Mouse (Mus musculus) left cerebral cortex, postnatal 4 days (tissue): Measurements from ENCODE around the gene Lrrc8c. TPM values are rescaled to one million over a fixed set of nuclear protein-coding genes. Genes with fewer than 3 reads are reported as not detected.
A peak's percentile ranks its signal among the peaks of the same experiment; 100 is the strongest.

ENCODE experiments used
- DNase-seq: peaks from one replicate; pipeline ENCODE4 v3.0.0-alpha.2; 2022
- intact Hi-C: fragments of 180-260 bp; cut with DNase I; formaldehyde crosslinking; loops from one replicate; pipeline ENCODE4 v1.15.1; 2025
- total RNA-seq, 2 experiments: library from RNA; stranded (reverse); gene quantifications; 2 replicates each; pipeline ENCODE4 v1.2.3; 2021

Lrrc8c gene
- total RNA-seq, 2 experiments from 2014 or later, result 24.3 to 27.2 TPM

DNA sequence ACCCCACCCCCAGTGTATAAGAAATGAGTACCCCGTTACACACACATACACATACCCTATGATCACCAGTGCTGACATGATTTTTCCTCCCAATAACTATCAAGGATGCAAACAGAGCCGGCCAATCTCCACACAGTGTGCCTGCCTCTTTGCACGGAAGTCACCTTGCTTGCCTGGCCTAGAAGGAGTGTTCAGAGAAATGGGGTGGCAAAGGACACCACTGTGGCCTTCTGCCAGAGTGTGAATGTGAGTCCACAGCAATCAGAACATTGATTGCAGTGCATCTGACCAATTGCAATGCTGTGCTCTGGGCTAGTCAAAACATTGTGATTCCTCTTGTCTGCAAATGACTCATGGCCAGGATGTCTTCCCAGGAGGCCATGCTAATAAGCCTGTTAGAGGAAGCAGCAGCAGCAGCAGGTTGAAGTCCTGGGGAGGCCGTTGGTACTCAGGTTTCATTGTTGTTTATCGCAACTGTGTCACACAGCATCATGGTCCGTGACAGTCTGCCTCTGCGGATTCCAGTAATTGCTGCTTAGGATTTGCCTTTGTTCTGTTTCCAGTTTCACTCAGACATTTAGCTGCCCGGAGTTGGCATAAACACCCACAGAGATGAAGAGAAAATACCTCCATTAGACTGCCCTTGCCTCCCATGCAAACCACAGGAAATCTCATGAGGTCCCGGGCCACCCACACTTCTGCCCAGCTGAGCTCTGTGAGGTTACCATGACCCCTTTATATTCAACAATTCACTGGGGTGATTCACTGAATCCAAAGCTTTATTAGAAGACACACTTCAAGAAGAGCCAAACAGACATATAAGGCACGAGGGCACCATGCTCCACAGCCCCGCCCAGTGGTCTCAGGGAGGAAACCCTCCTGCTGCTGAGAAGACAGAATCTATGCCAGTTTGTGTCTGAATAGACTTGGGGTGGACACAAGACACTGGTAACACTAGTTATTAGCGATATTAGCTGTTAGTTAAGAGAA lies 18.8 kb upstream of the Lrrc8c start:
- intact Hi-C loops, result no loop called here
- no peak for DNase-seq

DNA sequence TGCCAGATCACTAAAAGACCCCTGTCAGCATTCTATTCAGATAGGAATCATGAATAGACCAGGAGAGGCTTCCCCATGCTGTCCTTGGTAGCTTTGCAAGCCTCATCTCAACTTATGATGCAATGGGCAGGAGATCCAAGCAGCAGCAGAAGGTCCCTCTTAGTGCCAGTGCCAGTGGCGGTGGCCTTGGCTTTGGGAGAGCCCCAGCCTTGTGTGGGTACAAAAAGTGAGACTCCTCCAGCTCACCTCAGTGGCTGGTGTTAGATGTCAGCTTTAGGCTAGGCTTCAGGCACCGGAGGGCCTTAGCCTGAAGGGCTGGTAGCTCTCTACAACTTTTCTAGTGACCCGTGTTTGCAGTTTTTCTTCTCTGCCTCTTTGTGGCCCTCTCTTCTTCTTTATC lies 18.1 kb upstream of the Lrrc8c start:
- intact Hi-C loops, result no loop called here
- no peak for DNase-seq

DNA sequence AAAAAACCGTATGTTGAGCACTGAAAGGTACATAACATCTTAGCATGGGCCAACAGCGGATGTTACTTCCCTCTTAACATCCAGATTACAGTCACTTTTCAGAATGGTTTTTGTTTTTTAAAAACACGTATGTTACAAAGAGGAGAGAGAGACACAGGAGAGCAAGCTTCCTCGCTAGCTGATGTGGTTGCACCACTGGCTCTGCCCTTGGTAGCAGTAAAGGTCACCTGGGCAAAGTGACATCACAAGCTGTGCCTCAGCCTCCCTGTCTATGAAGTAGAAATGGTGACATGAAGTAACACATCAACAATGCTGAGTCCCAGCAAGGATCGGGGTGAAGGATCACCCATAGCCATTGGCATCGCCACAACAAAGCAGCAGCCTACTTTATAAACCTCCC lies 10.4 kb upstream of the Lrrc8c start:
- intact Hi-C loops, result no loop called here
- no peak for DNase-seq

DNA sequence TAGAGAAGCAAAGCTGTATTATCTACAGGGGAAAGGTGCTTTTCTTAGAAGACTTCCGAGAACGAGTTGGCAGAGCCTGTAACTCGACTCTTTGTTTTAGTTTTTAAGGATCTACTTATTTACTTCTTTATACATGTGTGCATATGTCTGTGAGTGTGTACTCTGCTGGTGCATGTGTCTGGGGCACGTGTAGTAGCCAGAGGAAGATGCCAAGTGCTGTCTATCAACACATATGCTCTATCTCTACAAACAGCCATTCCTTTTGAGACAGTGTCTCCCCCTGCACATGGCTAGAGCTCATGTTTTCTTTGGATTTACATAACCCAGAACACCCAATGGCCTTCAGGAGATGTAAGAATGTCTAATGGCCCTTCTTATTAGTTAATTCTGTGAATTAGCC lies 6.9 kb upstream of the Lrrc8c start:
- intact Hi-C loops, result no loop called here
- no peak for DNase-seq

GRCm38 (mm10) chr5:105515532-105515931 lies 3.7 kb upstream of the Lrrc8c start:
- no peak for DNase-seq
- intact Hi-C loops, result no loop called here

DNA sequence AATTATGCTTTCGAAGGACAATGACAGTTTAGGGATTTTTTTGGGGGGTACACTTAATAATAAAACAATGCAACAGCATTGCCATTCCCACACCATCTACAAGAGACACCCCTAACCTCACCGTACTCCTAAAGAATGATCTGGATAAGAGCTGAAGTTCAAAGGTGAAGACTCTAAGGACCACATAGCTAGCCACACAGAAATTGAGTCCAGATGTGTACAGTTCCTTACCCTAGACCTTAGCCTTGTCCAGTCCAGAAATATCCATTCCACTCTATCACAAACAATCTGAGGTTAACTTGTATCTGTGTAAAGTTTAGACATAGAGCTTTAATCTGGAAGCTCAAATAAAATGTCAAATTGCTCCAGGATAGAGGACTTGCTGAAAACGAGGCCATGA lies 2.9 kb upstream of the Lrrc8c start:
- DNase-seq, result no peak
- intact Hi-C loops, result no loop called here

DNA sequence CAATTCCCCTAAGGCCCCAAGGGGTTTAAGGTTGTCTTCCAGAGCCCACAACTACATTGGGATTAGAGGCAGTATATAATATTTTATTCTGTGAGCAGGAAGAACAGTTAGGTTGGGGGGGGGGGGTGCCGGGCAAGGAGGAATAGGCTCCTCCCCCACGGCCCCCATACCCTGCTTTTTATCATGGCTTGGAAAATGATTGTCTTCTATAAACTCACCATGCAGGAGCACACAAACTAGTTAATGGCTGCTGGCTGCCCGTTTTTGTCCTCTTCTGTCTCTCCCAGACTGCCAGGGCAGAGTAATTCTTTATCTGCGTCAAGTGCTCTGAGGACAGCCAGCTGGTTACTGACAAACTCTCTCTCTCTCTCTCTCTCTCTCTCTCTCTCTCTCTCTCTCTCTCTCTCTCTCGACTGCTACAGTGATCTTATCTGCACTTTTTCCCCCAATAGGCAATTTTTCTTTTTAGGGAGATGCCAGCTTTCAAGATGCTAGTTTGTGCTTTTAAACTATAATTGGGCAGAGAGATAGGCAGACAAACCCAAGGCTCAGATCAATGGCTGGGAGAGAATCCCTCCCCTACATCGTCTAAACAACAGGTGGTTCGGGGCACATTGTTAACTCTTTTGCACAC lies 1.1 kb upstream of the Lrrc8c start:
- DNase-seq, result no peak
- intact Hi-C loops, result no loop called here

GRCm38 (mm10) chr5:105518626-105519095 lies 527 bp upstream of the Lrrc8c start:
- peak; percentile 41 for DNase-seq
- intact Hi-C loops, result loop anchor here (1.0 kb wide), 1 partner anchor 136 kb away; no protein-coding TSS in a partner anchor

- DNase-seq, result no peak
- intact Hi-C loops, result loop anchor here (1.0 kb wide), 1 partner anchor 134 kb away; no protein-coding TSS in a partner anchor
Measured at GRCm38 (mm10) chr5:105519976-105520300, 750 bp downstream of the Lrrc8c start.

- DNase-seq, result no peak
Measured at GRCm38 (mm10) chr5:105520442-105520965, 1.3 kb downstream of the Lrrc8c start.

GRCm38 (mm10) chr5:105523452-105523851 lies 4.3 kb downstream of the Lrrc8c start:
- no peak for DNase-seq
- intact Hi-C loops, result no loop called here

More at GRCm38 (mm10) chr5:105520442-105520965, 1.3 kb downstream of the Lrrc8c start:
- intact Hi-C loops, result no loop called here

DNA sequence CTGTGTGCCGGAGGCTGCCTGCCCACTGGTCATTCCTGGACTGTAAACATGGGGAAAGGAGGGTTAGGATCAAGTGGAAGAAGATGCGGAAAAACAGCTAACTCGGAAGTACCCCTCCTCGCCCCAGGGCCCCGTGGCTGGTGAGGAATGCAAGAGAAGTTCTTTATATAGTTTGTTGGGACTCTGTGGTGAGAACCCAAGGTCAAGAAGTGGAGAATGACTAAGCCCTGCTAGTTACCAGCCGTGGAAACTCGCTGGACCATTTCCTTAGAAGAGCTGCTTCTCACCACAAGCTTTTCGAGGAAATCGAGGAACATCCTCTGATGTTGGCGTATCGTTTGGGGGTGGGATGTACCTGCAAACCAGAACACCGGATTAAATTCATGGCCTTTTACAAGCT lies 5.8 kb downstream of the Lrrc8c start:
- intact Hi-C loops, result no loop called here
- no peak for DNase-seq

DNA sequence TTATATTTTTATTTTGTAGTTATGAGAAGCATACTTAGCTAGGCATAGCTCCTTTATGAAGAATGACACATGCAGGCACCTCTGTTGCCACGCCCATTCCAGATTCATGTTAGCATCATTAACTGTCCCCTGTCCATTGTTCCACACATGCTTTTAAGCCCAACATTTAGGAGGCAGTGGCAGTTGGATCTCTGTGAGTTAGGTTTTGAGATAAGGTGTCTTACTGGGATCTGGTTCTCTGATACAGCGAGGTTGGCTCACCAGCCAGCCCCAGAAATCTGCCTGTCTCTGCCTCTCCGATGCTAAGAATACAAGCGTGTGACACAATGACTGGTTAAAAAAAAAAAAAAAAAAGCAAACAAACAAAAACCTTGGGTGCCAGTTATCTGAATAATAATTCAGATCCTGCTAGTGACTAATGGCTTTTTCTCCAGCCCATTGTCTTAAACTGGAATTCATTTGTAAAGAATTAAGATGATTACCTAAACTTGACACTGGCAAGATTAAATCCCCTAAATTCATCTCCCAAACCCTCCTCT lies 7.0 kb downstream of the Lrrc8c start:
- intact Hi-C loops, result no loop called here
- no peak for DNase-seq

DNA sequence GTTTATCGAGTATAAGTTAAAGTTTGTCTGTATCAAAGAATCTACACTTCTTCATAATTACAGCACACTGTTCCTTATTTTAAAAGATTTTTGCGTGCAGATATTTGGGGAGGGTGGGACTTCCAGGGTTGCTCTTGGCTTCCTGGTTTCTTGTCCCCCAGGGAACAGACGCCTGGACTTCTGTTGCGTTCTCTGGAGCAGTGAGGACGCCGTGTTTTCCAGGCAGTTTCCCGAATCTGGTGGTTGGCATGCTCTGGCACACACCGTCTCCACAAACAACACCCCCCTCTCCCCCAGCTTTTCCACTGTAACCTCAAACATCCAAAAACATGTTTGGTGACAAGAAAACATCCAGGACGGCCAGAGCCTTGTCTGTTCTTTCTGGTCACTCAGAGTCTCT lies 7.6 kb downstream of the Lrrc8c start:
- intact Hi-C loops, result no loop called here

GRCm38 (mm10) chr5:105527477-105528331 lies 8.5 kb downstream of the Lrrc8c start:
- no peak for DNase-seq
- intact Hi-C loops, result no loop called here

More for the DNA sequence above, 7.6 kb downstream of the Lrrc8c start:
- no peak for DNase-seq

- intact Hi-C loops, result no loop called here
- no peak for DNase-seq
Measured at GRCm38 (mm10) chr5:105530576-105530975, 11.4 kb downstream of the Lrrc8c start.

DNA sequence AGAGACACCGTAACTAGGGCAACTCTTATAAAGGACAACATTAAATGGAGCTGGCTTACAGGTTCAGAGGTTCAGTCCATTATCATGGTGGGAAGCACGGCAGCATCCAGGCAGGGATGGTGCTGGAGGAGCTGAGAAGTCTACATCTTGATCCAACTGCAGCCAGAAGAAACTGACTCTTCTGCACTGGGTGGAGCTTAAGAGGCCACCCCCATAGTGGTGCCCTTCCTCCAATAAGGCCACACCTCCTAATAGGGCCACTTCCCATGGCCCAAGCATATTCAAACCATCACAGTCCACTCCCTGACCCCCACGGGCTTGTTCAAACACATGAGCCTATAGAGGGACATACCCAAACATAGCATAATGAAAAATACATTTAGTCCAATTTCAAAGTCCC lies 16.0 kb downstream of the Lrrc8c start:
- intact Hi-C loops, result no loop called here
- no peak for DNase-seq

DNA sequence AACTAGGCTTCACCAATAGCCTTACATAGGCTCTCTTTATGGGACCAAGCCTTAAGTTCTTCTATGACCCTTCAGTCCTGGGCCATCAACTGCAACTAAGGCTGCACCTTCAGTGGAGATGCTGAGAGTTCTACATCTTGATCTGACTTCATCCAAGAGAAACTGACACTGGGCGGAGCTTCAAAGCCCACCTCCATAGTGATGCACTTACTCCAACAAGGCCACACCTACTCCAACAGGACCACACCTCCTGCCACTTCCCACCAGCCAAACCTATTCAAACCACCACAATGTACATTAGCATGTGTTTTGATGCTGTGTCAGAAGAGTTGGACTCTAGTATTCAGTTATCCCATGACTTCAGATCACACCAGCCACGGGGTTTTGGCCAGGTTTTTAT lies 17.0 kb downstream of the Lrrc8c start:
- DNase-seq, result no peak
- intact Hi-C loops, result no loop called here

DNA sequence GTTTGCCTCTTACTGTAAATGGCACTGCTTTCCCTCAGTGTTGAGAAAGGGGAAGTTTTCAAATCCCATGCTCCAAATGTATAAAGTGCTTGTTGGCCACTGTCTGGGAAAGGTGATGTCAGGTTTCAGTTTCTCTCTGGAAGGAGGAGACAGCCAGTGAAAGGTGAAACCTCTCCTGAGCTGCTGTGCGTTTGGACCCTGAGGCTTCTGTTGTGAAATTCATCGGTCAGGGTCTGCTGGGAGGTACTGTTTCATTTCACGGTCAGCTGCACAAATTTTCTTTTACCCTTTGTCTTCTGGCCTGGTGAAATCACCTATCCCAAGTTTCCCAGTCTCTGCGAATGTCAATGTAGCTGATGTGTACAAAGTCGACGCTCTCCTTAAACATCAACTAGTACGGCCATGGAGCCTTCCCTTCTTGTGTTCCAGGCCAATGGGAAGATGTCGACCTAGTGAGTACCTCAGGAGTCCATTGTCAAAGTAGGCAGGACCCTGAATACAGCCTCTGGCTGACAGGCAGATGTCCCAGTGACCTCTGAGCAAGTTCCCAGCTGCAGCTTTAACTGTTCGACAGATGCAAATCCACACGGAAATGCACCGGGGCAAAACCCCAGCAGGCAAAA lies 18.0 kb downstream of the Lrrc8c start:
- DNase-seq, result no peak
- intact Hi-C loops, result no loop called here

- DNase-seq, result no peak
- intact Hi-C loops, result no loop called here
Measured at GRCm38 (mm10) chr5:105541051-105541450, 21.9 kb downstream of the Lrrc8c start.
